Mouse (Mus musculus) left cerebral cortex, adult 11 months (tissue): ENCODE results near the gene Otogl.

Source experiments
- DNase-seq: peaks from one replicate; pipeline ENCODE4 v3.0.0; 2022; ENCODE audit warnings: low spot score

The Otogl gene

DNA sequence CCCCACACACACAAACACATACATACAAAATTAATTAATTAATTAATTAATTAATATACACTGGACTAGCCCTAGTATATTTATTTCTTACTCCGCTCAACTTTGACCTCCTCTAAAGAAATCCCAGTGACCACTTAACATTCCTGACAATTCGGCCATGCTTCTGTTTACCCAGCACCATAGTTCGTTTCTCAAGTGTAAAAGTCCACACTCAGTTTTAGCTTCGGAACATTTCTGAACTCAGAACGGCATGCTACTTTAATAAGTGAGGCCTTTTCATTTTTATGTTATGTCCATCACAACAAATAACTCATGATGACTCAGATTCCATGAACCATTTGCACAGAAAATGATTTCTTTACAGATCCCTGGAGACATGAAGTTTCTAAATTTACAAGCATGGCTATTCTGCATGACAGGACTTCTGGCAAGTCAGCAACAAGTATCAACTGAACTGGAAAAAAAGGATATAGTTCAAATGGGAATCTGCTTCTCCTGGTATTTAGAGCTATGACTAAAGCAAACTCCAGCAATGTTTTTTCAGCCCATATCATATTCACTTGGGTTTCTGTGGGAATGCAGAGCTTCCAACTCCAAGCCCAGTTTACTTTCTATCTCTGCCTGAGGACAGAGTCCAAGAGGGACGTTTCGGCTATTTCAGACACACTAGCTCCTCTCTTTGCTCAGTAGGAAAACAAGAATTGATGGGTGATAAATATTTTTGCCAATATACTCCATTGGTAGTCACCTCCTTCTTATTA, 6.5 kb downstream of the Otogl start:
- DNase-seq: no peak

DNA sequence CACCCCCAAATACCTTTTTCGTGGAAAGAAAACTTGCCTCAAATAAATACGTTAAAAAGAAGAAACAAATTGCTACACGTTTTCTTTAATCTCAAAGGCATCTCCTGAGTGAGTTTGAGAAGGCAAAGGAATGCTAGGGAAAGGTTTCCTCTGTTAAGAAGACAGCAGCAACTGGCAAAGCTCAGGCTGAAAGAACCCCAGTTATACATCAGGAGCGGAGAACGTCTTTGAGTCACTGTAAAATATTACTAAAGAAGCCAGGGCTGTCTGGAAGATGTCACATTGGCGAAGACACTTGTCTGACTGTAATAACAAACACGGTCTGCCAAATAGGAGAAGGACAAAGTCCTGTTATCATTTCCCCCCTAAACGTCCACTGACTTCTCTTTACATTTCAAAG, 10.0 kb downstream of the Otogl start:
- no peak for DNase-seq

DNA sequence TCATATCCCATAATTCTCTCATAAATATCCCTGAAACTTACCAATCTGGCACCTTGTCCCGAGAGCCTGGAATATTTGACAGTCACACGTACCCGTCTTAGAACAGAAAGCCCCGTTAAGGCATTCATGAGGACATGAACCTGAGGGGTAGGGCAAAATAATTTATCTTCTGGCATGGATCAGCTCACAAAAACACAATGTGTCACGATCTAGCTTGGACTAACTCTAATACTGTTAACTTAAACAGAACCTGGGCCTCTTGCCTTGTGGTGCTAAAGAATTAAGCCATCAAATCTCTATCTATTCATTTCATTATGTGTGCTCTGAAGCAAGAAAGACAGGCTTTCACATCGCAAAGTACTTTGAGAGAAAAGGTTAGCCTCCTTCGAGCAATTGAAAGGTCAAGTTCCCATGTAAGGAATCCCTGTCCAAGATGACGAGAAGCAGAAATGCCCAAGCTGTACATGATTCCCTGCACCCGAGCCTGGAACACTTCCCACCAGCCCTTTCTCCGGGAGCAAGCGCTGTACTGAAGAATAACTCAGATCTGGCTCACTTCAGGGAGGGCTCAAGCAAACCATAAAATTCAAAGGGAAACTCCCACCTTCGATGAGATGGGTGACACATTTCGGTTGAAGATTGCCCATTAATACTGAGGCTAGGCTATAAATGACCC, 10.6 kb downstream of the Otogl start:
- no peak for DNase-seq

DNA sequence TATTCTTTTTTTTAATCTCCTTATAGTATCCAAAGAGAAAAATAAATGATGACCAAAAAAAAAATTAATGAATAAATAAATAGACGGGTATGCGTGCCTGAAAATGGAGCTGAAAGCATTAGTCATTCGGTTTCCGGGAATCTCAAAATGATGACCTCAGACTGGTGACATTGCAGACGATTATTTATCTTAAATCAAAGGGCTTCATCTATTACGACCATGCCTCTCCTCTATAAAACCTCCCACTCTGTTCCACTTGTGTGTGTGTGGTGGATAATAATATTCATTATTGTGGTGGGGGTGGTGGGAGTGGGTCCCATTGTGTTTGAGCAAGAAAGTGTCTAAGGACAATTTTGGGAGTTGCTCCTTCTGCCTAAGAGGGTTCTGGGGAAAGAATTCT, 12.0 kb downstream of the Otogl start:
- DNase-seq: no peak

DNA sequence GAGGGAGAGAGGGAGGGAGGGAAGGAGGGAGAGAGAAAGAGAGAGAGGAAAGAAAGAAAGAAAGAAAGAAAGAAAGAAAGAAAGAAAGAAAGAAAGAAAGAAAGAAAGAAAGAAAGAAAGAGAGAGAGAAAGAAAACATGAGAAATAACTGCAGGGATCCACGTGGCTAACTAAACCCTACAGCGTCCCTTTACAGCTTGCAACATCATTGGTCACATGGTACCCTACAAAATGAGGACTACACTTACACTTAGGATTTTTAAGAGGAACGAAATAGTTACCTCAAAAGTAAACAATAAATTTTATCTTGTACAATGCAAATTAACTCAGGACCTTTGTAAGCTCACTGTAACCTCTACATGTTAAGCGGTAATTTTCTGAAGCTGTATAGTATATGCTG, 15.8 kb downstream of the Otogl start:
- DNase-seq: no peak

- no peak for DNase-seq
Measured at GRCm38 (mm10) chr10:107894663-107895581, 17.0 kb downstream of the Otogl start.

- no peak for DNase-seq
Measured at GRCm38 (mm10) chr10:107890400-107890799, 21.5 kb downstream of the Otogl start.

GRCm38 (mm10) chr10:107872542-107872941, 39.4 kb downstream of the Otogl start:
- no peak for DNase-seq

- no peak for DNase-seq
Measured at GRCm38 (mm10) chr10:107872109-107872508, 39.8 kb downstream of the Otogl start.

DNA sequence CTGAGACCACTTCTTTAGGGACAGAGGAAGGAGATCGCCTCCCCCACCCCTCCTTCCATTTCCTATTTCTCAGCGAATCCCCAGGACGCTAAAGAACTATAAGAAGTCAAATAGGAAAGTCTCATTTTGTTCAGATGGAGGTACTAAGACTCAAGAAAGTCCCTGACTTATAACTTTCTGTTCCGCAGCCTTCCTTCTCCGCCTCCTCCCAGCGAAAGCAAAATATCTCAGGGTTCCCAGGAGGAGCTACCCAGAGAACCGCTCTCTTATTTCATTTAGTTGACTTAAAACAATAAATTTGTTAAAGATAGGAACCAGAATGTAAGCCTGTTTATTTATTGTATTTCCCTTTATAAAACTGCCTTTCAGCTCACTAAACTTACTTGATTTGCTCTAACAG, 41.4 kb downstream of the Otogl start:
- no peak for DNase-seq

DNA sequence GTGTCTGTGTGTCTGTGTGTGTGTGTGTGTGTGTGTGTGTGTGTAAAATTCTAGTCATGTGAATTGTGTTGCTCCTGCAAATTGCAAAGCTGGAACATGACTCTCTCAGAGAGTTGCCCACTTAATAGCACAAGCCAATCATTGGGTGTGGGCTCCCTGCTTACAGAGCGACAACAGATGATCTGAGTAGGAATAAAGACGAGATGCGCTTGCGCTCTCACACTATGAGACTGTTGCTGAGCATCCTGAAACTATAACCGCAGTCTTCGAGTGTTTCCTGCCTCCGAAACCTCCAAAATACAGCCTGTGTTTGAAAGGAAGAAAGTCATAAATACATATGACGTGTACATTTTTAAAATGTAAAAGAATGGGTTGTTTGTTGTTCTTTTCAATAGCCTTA, 43.0 kb downstream of the Otogl start:
- DNase-seq: no peak

DNA sequence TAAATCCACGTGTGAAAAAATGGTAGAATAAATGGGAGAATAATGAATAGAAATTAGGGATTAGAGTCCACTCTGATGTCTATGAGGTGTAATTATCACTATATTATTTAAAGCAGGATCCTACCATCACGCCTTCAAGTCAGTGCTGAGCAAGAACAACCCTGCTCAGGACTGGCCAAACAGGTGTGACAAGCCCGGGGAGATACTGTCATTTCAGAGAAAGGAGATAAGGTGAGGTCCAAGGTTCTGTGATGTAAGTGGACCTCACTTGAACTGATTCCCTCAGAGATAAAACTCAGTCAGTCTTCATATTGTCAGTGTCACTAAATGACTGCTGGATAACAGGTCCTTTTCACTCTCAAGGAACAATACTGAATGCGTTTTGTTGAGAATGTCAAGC, 44.5 kb downstream of the Otogl start:
- DNase-seq: no peak

DNA sequence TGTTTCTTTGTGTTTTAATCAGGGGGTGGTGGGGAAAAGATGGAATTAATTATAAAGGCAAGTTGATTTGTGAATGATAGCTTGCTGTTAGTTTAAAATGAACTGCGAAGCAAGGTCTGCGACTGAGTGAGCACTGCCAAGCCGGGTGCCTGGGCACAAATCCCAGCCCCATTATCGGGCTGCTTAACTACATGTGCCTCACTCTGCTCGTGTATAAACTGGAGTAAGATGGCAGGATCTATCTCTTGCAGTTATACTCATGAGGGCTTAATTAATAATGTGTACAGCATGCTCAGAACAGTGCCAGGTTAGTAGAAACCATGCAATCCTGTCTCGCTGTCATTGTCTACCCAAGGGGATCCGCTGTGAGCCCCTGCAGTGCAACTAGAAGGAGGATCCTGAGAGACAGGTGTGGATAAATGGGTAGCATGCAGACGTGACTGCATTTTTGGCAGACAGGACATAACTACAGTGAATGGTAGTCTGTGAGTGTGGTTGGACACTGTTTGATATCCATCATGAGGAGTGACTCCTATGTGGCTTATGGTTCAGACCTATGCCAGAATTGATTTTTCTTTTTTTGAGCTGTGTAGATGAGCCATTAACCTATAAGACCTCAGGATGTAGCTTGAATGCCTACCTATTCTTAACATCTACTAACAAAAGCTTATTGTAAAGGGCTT, 51.6 kb downstream of the Otogl start:
- DNase-seq: no peak

- no peak for DNase-seq
Measured at GRCm38 (mm10) chr10:107859220-107859619, 52.7 kb downstream of the Otogl start.

DNA sequence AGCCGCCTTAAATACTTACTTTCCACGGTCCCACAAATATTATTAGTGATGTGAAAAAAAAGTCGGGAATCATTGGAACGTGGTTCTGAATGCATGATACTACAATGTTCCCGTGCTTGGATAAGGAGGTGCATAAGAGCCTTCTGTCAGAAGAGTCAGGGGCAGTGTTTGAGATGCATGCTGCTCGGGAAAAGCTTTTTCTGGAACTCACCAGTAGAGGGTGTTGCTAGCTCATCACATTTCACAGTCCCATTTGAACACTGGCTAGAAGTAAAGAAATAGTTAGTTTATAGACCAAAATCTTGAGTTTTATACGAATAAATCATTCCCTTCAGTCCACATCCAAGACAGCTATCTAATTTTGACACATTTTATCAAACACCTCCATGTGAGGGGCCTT, 53.2 kb downstream of the Otogl start:
- DNase-seq: peak; percentile 13

GRCm38 (mm10) chr10:107844906-107845305, 67.0 kb downstream of the Otogl start:
- no peak for DNase-seq

DNA sequence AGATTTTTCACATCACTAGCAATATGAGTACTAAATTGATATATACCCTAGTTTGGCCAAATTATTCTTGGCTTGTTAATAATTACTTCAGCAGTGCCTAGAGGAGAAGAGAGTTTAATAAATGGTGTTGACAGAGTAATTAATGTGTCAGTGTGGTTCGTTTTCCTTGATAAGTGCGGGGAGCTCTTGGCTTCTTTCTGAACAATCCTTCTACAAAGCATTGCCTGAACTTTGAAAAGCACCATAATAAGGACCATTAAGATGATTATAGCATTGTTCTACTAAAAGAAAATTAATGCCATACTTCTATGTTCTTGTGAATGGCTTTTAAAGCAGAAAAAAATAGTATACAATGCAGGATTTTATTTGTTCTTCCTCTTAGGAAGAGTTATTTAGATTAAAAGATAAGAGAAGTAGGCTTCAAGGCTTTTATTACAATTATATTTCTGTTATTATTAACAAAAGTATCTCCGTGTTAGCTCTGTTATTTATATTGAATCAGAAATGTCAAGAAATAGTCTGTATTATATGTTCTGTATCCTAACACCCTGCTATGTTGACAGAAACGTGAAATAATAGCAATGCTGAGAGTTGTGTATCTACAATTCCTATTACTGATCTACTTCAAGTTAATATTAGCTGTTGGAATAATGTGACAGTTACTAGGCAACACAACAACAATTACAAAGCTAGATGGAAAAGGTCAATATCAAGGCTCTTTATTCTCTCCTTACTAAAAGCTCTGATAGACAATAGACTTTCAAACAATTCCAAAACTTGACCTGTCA, 77.3 kb downstream of the Otogl start:
- no peak for DNase-seq

DNA sequence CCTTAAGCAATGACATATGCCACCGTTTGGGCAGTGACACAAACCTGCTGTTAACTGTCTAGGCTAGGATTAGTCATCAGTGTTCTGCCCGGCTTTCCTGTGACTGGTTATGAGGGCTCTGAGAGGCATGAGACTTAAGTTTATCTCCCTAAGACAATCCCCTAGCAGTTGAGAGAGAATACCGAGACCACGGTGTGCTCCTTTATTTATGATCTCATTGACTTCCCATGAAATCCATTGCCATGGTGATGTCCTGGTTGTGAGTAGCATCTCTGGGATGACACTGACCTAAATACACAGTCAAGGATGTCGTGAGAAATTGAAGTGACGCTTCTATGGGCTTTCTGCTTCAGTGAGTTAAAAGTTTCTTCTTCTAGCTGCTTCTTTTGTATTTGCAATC, 82.8 kb downstream of the Otogl start:
- DNase-seq: no peak

DNA sequence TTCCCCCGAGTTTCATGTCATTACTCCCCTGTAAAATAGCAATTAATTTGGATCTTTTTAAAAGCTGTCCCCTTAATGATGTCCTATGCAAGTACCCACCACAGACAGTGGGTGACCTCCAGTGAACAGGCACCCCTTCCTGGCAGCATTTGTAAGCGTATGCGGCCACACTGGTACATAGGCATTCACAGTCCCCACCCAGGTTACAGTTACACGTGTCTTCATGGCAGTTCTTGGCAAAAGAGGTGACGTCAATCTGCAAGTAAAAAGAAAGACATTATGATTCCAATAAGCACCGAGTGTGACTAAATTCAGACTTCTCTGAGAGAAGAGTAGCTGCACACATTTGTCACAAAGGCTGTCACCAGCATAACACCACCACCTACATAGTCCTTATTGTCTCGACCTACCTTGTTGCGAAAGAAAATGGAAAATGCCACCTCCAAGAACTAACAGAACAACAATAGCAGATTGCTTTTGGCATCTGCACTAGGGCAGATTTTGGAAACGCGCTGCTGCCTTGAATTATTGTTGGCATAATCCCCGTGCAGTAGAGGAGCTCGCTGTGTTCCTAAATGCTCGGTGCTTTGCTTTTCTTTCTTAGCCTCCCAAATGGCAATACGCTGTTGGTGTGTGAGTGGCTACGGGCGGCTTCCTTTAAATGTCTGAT, 98.0 kb downstream of the Otogl start:
- DNase-seq: no peak

DNA sequence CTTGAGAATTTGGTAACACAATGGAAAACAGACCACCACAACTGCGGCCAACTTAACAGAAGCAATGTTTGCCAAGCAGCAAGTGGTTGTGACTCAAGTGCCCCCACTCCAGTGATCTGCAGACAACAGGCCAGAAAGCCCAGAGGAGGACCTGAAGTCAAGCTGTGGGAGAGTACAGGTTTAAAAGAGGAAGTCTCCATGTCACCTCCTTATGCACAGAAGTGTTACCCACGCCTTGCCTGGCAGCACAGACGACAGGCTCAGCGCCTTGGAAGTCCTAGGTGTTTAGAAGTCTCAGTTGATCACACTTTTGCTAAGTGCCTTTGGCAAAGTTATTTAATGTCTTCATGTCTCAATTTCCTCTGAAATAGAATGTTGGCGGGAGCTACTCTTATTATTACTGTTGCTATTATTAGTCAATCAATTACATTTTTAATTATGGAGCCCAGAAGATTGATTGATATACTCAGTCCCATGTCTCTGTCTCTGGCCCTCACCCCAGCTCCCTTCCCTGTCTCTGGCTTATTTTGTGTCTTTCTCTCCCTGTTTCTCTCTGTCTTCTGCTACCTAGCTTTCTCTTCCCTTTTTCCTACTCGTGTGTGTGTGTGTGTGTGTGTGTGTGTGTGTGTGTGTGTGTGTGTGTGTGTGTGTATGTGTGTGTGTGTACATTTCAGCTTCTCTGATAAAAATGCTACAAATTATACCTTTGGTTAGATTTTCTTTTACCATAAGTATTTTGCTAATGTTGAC, 101.1 kb downstream of the Otogl start:
- no peak for DNase-seq
